Comparison of ENCODE assay signal across 17 mouse cellular contexts in the genomic region with DNA sequence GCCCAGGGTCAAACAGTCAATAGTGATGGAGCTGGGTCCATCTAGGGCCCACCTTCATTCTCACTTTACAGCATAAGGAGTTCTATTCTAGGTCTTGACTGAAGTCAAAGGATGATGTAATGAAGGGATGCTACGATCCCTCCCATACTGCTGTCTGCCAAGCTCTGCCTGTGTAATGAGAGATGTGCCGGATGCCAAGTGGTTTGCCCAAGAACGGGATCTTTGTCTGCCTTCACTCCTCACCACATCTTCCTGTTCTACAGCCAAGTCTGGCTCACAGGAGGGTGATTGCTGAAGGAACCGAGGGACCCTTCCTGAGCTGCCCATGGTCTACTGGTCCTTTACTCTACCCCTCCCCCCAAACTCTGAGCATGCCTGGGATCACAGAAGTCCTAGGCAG.
DNase-seq lines count a peak whose midpoint lies in the region; ATAC-seq lines count a peak whose summit lies in the region.
"Had no signal": no experiment of that assay in that cellular context is flagged by ENCODE, and none has a peak within 500 bp of the region (broad histone marks: within the 10 kb centered on the region; RNA-seq: fewer than 3 reads in every experiment).

No protein-coding gene starts in this region.

- intact Hi-C loops in heart, postnatal 36 days (cut with DNase I), result loop anchor here (10.0 kb wide), 1 partner anchor 607 kb away; no protein-coding TSS in a partner anchor

- ATAC-seq in megakaryocyte progenitor cell, adult 5-6 weeks (replicated peaks; ENCODE audit: poor library complexity), result peak; percentile 32; the same call in 1 of the 2 replicates
- ATAC-seq: intestine, embryonic 15.5 days; lung, postnatal 0 days; midbrain, embryonic 13.5 days had no signal

- peak; percentile 88 for DNase-seq in heart, adult 11 months
- no peak for DNase-seq in heart, postnatal 36 days
- peak; percentile 51 for DNase-seq in 416B (ENCODE audit: low read depth)
- peak; percentile 60 for DNase-seq in brain, adult 2 months (ENCODE audit: low read depth, low spot score)
- DNase-seq in left cerebral cortex, adult 8-10 months (ENCODE audit: low spot score in 2 of 2), result no peak
- DNase-seq in embryo, embryonic 11 days, result no peak
- DNase-seq: adrenal gland, postnatal 36 days; cerebellum, postnatal 14 days; gastrocnemius, postnatal 10 days; kidney, adult 8-10 months; kidney, postnatal 10 days; right cerebral cortex, postnatal 25 days; spleen, adult 18-20 months had no signal

Comparison
In these comparisons a context has a peak if more than half of its experiments do, and no peak if none do; other contexts are left out.
1. DNase-seq: peak in heart, adult 11 months (single experiment), 416B (single experiment) and brain, adult 2 months (single experiment); none in heart, postnatal 36 days (0 of 2), left cerebral cortex, adult 8-10 months (0 of 2) and embryo, embryonic 11 days (single experiment).